Mouse (Mus musculus) megakaryocyte, adult 5-6 weeks (primary cell): ENCODE measurements around the gene Trim27. TPM values are rescaled to one million over a fixed set of nuclear protein-coding genes. Genes with fewer than 3 reads are reported as not detected.

Experiments used
- ATAC-seq: 2 replicates; pipeline ENCODE4 v1.8.0; 2016; ENCODE audit warnings: mild to moderate bottlenecking, inconsistent platforms; ENCODE audit not compliant: poor library complexity, severe bottlenecking
- total RNA-seq, 2 experiments: library from RNA; stranded (forward) in 1 of 2; stranded (reverse) in 1 of 2; fragments of 153-499, 151-499 nt in 1 of 2; fragments of 221-1000, 200-1000 nt in 1 of 2; gene quantifications; 2 replicates each; pipeline versions ENCODE4 v1.2.3 to v1.2.4; 2015 to 2017

Gene Trim27
- total RNA-seq, 2 experiments from 2014 or later, result 47.7 to 79.9 TPM

DNA sequence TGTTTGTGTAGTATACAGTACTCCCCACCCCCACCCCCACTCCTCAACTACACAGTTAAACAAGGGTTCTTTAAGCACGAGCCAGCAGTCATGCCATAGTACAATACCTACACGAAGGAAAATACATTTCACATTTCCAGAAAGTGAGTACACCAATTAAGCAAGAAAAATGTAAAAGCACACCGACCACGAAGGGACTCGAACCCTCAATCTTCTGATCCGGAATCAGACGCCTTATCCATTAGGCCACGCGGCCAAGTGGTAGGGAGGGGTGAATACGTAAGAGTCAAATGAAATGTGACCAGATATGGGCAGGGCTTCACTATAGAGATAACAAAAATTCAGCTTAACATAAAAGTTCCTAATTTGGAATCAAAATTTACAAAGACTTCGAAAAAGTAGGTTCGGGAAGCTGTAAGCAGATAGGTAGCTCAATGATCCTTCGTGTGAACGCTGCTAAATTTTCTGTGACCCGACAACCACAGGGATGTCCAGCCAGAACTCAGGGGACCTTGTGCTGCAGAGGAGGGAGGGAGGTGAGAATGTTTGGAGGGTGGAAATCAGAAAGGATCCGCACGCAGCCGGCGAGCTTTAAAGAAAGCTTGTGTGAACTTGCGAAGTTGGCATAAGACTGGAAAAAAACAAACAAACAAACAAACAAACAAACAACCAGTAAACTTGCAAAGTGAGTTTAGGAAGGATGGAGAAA is 36.2 kb downstream of the Trim27 start:
- ATAC-seq, result peak; percentile 54

DNA sequence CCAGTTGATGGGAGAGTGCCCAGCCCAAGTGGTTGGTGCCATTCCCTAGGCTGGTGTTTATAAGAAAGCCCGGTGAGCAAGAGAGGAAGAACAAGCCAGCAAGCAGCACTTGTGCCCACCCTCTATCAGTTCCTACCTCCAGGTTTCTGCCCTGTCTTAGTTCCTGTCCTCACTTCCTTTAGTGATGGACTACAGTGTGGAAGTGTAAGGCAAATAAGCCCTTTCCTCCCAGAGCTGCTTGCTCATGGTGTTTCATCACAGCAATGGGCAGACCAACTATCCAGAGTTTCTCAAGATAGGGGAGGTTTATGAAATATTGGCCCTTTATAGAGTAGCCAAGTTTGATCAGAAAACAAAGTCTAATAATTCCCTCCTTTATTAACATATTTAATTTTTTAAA is 37.5 kb downstream of the Trim27 start:
- peak; percentile 51 for ATAC-seq

DNA sequence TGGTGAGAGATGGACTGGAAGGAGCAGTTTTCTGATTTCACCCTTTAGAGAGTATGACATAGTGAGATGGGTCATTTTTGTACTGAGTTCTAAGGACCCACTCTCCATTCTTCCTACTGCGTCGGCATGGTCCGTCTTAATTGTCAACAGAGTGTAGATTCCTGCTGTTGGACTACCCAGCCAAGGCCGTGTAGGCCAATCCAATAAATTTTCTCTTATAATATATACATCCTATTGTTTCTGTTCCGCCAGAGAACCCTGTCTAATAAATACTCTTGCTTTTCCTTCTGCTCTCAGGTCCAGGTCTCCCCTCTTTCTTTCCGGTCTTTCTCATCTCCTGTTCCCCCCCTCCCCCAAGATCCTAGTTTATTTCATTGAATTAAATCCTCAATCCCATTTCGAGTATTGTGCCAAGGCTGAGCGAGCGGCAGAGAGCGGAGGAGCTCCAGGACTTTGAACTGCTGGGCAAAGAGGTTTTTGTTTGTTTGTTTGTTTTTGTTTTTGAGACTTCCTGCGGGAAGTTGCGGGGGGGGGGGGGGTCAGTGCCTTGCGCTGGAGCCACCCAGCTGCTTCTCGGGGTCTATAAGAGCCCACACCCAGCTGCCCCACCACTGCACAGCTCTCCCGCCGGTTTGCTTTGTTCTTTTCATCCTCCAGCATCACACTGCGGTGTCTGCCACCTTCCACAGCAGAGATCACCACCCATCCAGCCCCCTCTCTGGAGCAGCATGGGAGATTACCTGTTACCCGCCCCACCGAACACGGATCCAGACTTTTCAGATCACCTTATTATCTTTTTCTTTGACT is 42.6 kb downstream of the Trim27 start:
- ATAC-seq, result peak; percentile 45; the same call in 1 of the 2 replicates

DNA sequence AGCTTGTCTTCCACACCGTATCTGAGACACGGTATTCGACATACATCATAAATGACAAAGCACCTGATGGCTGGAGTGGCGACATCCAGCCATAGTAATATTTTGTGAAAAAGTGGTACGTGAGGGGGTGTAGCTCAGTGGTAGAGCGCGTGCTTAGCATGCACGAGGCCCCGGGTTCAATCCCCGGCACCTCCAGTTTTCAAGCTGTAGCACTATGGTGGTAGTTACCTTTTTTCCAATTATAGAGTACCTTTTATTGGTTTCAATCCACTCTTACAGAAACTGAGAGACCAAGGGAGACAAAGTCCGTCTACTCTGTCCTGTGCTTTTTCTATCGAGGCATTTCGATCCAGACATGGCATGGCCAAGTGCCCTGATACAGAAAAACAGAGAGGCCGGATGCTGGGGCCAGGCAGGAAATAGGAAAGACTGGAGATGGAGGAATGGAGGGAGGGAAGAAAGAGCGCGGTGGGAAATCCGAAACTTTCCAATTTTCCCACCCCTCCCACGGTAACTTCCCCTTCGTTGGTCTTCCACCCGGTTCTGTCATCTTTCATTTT is 43.3 kb downstream of the Trim27 start:
- peak; percentile 94 for ATAC-seq

DNA sequence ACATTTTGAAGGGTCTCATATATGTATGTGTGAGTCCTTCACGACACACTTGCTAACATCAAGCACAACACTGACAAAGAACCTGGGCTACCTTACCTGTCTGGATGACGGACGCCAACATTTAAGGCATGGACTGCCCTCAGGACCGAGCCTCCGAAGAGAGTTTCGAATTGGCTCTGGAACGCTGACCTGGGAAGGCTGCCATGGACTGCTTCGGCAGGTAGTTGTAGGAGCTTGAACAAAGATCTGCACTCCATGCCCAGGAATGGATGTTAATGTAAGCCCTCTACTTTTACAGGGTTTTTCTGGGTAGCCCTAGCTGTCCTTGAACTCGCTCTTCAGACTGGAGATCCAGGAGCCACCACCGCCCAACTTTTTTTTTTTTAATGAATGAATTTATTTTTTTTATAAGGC is 44.0 kb downstream of the Trim27 start:
- no peak for ATAC-seq

DNA sequence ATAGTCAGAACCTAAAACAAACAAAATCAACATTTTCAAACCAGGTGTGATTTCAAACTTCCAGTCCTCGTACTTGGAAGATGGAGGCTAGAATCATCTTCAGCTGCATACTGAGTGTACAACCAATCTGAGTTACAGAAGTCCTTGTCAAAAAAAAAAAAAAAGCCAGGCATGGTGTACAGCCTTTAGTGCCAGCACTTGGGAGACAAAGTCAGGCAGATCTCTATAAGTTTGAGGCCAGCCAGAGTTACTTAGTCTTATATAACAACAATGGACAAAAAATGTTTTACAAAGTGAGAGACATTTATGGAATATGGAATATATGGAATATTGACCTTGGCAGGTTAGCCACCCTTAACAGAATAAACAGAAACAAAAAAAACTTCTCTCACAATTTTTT is 45.1 kb downstream of the Trim27 start:
- no peak for ATAC-seq

DNA sequence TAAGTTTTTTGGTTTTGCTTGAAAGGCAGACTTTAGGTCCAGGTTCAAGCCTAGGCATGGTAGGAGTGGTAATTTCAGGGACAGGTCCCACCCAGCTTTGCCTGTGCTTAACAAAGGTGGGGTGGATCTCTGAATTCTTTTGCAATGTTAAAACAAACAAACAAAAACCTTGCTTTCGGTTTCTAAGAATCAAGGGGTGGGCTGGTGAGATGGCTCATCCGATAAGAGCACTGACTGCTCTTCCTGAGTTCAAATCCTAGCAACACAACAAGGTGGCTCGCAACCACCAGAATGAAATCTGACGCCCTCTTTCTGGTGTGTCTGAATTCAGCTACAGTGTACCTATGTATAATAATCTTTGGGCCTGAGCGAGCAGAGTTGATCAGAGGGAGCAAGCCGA is 46.0 kb downstream of the Trim27 start:
- no peak for ATAC-seq

DNA sequence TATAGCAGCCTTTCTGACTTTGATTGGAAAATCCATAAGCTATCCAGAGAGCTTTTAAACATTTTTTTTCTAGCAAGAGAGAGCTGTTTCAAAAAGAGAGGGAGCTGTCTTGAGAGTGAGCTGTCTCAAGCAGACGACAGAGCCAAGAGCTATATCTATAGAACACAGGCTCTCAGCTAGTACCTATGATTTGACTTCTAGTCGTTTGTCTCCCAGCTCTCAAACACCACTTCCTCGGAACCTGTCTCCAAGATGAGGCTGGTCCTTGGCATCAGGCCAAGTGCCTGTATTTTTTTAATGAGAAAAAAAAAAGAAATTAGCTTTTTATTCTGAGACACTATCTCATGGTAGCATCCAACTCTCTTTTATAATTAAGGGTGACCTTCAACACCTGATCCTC is 46.8 kb downstream of the Trim27 start:
- ATAC-seq, result no peak

DNA sequence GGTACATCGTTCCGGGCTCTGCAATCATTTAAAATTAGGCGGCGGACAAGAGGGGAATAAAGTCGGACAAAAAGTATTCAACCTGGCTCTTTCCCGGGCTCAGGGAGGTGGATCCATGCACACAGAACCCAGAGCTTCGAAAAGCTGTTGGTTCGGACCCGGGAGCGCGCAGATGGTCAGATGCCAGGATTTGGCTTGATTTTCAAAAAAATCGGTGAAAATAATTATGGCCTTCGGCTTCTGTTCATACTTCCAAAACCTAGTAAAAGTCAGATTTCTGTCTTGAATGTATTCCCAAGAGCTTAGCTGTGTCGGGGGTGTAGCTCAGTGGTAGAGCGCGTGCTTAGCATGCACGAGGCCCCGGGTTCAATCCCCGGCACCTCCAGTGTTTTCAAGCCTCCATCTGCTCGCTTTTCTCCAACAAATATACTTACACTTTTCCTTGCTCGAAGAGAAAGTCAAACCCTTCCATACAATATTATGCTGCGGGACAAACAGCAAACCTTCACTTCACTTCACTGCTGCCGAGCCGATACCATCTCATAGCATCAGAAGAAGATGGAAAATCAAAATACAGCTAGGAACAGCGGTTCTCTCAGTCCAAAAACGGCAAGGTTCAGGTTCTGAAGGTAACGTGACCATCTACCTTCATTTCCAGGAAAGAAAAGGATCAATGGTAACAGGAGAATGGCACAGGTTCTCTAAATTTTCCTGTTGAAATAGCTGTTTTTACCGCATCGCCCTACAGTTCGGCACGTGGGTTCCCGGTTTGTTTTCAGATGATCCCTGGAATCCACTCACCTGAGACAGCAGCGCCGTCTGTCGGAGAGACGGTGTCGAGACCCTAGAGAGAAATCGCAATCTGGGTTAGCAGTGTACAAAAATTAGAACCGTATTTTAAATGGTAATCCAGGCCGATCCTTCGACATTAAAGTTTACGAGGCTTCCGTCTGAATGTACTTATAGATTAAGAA is 54.8 kb downstream of the Trim27 start:
- peak; percentile 87 for ATAC-seq

DNA sequence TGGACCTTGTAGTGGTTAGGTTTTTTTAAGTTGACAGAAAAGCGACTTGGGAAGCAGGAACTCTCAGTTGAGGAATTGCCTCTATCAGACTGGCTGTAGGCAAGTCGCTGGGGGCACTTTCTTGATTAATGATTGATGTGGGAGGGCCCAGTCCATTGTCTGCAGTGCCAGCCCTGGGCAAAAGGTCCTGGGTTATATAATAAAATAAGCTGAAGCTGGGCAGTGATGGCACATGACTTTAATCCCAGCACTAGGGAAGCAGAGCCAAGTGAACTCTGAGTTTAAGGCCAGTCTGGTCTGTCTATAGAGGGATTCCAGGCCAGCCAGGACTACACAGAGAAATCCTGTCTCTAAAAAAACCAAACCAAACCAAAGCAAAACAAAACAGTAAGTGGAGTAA is 57.5 kb downstream of the Trim27 start:
- no peak for ATAC-seq

DNA sequence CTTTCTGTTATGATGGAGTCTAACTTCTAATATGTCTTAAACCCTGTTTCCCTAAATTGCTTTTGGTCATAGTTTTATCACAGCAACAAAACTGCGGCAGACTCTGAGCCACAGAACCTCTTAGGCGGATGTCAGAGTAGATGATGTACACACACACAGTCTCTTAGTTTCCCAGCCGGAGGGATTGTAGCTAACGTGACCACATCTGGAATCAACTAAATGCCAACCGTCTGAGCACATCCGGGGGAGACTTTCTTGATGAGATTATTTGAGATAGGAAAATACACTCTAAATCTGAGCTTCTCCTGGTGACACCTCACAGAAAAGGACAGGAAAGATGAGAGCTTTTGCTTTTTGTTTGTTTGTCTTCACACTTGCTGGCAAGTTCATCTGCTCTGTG is 57.9 kb downstream of the Trim27 start:
- ATAC-seq, result no peak

DNA sequence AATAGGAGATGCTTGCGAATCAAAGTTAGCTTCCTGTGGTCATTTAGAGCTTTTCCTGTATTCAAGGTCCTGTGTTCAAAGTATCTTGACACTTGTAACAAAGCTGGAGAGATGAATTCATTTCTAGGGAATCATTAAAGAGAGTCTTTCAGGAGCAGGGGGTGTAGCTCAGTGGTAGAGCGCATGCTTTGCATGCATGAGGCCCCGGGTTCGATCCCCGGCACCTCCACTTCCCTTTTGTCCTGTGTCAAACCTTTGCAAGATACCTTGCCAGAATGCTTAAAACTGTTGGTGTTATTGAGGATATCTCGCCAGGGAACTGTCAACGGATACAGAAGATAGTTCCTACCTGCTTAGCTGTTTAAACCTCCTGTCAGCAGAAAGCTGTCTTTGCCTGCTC is 61.5 kb downstream of the Trim27 start:
- no peak for ATAC-seq

DNA sequence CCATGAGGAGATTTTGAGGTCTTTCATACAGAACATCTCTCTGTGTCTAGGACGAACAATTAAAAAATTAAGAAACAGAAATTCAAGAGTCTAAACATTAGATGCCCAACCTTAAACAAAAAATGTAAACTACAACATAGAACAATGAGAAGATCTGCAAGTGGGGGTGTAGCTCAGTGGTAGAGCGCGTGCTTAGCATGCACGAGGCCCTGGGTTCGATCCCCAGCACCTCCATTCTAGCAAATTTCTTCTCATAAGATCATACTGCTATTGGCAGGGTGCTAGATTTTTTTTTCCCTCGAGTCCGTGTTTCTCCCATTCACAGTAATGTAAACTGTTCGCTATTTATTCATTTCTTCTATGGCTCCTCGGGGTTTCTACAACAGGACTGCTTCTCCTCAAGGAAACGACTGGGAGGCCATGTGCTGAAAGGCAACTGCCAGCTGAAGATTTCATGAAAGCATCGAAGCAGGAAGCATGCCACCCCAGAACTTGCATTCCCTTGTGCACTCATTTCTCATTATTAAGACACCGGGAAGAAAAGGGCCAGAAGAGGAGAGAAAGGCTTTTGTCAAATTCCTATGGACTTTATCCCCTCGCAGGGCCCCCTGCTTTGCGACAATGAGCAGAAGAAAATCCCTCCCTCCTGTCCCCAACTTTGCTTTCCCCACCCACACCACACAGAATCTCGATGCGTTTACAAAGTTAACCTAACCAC is 63.3 kb downstream of the Trim27 start:
- ATAC-seq, result no peak

DNA sequence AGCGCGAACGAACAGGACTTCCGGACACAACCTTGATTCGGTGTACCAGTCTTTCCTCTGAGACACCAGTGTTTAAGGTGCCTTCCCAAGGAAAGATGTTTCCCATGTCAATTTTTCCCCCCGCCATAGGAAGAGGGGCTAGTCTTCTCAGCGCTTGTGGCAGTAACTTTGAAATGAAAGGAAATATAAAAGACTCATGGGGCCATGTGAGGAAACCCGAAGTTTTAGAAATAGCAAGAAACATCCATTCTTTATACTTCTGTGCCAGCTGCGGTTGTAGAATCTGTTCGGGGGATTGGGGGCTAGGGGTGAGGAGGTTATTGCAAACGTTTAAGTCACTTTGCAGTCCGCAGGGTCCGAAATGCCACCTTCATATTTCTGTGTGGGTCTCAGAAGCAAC is 64.0 kb downstream of the Trim27 start:
- no peak for ATAC-seq

DNA sequence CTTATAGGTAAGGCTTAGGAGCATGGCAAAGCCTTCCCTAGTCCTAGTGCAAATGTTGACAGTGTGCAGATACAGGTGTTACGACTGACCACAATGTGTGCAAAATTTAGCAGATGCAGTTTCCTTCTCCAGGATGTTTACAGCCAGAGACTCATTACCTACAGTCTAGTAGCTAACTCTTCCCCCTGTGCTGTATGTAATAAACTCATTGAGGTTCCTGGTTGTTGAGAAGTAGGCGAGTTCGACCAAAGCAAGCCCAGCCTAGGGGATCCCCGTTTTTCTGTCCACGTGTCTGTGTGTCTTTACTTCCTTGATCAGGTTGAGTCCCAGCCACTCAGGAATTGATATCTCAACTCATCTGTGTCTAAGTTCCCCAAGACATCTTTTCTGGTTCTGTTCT is 64.8 kb downstream of the Trim27 start:
- no peak for ATAC-seq

Other genes with a start within 250 kb of the Trim27 start
- not detected in 2 replicates for gene Olfr1370, start 104.5 kb upstream of the Trim27 start, total RNA-seq (2015)
- not detected in 2 replicates for gene Olfr1370, start 104.5 kb upstream of the Trim27 start, total RNA-seq (2017)
- gene Olfr1369-ps1, start 68.0 kb upstream of the Trim27 start, total RNA-seq (2015), result not detected in 2 replicates
- 0.04 TPM in 1 of 2 replicates, not detected in the other for gene Olfr1369-ps1, start 68.0 kb upstream of the Trim27 start, total RNA-seq (2017)
- not detected in 2 replicates for gene Olfr263, start 49.8 kb upstream of the Trim27 start, total RNA-seq (2015)
- gene Olfr263, start 49.8 kb upstream of the Trim27 start, total RNA-seq (2017), result not detected in 2 replicates
- gene Olfr1368, start 33.6 kb upstream of the Trim27 start, total RNA-seq (2015), result not detected in 2 replicates
- gene Olfr1368, start 33.6 kb upstream of the Trim27 start, total RNA-seq (2017), result not detected in 2 replicates
- gene Gpx5, start 113.3 kb downstream of the Trim27 start, total RNA-seq (2015), result not detected in 2 replicates
- not detected in 2 replicates for gene Gpx5, start 113.3 kb downstream of the Trim27 start, total RNA-seq (2017)
- not detected in 2 replicates for gene Gpx6, start 132.7 kb downstream of the Trim27 start, total RNA-seq (2015)
- not detected in 2 replicates for gene Gpx6, start 132.7 kb downstream of the Trim27 start, total RNA-seq (2017)
- not detected in 2 replicates for gene Olfr1367, start 167.5 kb downstream of the Trim27 start, total RNA-seq (2015)
- gene Olfr1367, start 167.5 kb downstream of the Trim27 start, total RNA-seq (2017), result not detected in 2 replicates
- 4.4 and 4.7 TPM in 2 replicates for gene Zscan12, start 183.4 kb downstream of the Trim27 start, total RNA-seq (2015)
- gene Zscan12, start 183.4 kb downstream of the Trim27 start, total RNA-seq (2017), result 5.6 and 8.3 TPM in 2 replicates
- 33.5 and 36.6 TPM in 2 replicates for gene Zkscan3, start 223.3 kb downstream of the Trim27 start, total RNA-seq (2015)
- gene Zkscan3, start 223.3 kb downstream of the Trim27 start, total RNA-seq (2017), result 26.8 and 29.7 TPM in 2 replicates